Mouse (Mus musculus) forebrain, embryonic 15.5 days (tissue): ENCODE measurements around the gene Rcc1l. TPM values are rescaled to one million over a fixed set of nuclear protein-coding genes. Genes with fewer than 3 reads are reported as not detected.

Experiments used
- ATAC-seq: fragments of 200-750 bp; cut with Nextera tagmentation; replicated peaks from 2 replicates; pipeline ENCODE4 v1.8.0; 2017; ENCODE audit warnings: mild to moderate bottlenecking, moderate TSS enrichment, moderate library complexity
- H3K27ac ChIP-seq: fragments of 300-500 bp; sonication (generic); replicated peaks from 2 replicates; pipeline ENCODE4 v1.5.1; 2015; ENCODE audit warnings: mild to moderate bottlenecking, inconsistent platforms
- H3K27me3 ChIP-seq: fragments of 300-500 bp; sonication (generic); 2 replicates; pipeline ENCODE4 v1.6.1; 2015; ENCODE audit warnings: inconsistent platforms
- H3K36me3 ChIP-seq: fragments of 300-500 bp; sonication (generic); 2 replicates; pipeline ENCODE4 v1.6.1; 2015; ENCODE audit warnings: mild to moderate bottlenecking, inconsistent platforms
- H3K4me1 ChIP-seq: fragments of 300-500 bp; sonication (generic); 2 replicates; pipeline ENCODE4 v1.6.1; 2015; ENCODE audit warnings: inconsistent platforms
- H3K4me2 ChIP-seq: fragments of 300-500 bp; sonication (generic); replicated peaks from 2 replicates; pipeline ENCODE4 v1.6.1; 2015; ENCODE audit warnings: mild to moderate bottlenecking, inconsistent platforms
- H3K4me3 ChIP-seq: fragments of 300-500 bp; sonication (generic); 2 replicates; pipeline ENCODE4 v1.5.1; 2015; ENCODE audit warnings: mild to moderate bottlenecking, inconsistent platforms
- H3K9ac ChIP-seq: fragments of 300-500 bp; sonication (generic); replicated peaks from 2 replicates; pipeline ENCODE4 v1.6.1; 2015; ENCODE audit warnings: mild to moderate bottlenecking, inconsistent platforms
- H3K9me3 ChIP-seq: fragments of 300-500 bp; sonication (generic); 2 replicates; pipeline ENCODE4 v1.6.1; 2016; ENCODE audit warnings: inconsistent platforms
- WGBS: fragments of 180-500 bp; shearing (Covaris S2); methylation state at CpG from one replicate; pipeline ENCODE4 v1.1.7; 2015; ENCODE audit warnings: mixed read lengths; 5-methylcytosine and 5-hydroxymethylcytosine counted together
- polyA plus RNA-seq: library from polyadenylated mRNA; unstranded; fragments of >200 nt; fragmentation: Nextera tagmentation; extraction: Ambion mirVana; gene quantifications from 2 replicates; pipeline ENCODE4 v1.2.1, GENCODE M21; 2015

The Rcc1l gene
- polyA plus RNA-seq, 1 experiment from 2014 or later = 23.8 TPM

- 0 out of 2 replicates have a peak overlapping the region, but pooled peaks have one; percentile 6 for H3K27ac ChIP-seq
- no peak overlapping the region for H3K9ac ChIP-seq
- WGBS = 20% methylated on average over 4 of the region's 4 CpGs
- ATAC-seq = no peak
- no peak overlapping the region for H3K4me2 ChIP-seq
- peaks cover 55% of the 10 kb centered on the region for H3K36me3 ChIP-seq
- H3K9me3 ChIP-seq = no peaks in the 10 kb centered on the region
- H3K4me3 ChIP-seq = no peak overlapping the region
- H3K27me3 ChIP-seq = no peaks in the 10 kb centered on the region
- H3K4me1 ChIP-seq = peaks cover 7% of the 10 kb centered on the region
These were observed 45.0 kb downstream of the Rcc1l start for GRCm38 (mm10) chr5:134131586-134131985.

GRCm38 (mm10) chr5:134126232-134126631 lies 50.3 kb downstream of the Rcc1l start:
- WGBS = 95% methylated on average over 2 of the region's 2 CpGs

GRCm38 (mm10) chr5:134123846-134124245 lies 52.7 kb downstream of the Rcc1l start:
- H3K36me3 ChIP-seq = peaks cover 41% of the 10 kb centered on the region
- H3K27ac ChIP-seq = no peak overlapping the region
- 90% methylated on average over 6 of the region's 6 CpGs for WGBS
- no peaks in the 10 kb centered on the region for H3K9me3 ChIP-seq
- no peak overlapping the region for H3K9ac ChIP-seq
- H3K27me3 ChIP-seq = no peaks in the 10 kb centered on the region
- ATAC-seq = no peak
- 0 out of 2 replicates have a peak, but pooled peaks cover 2% of the 10 kb centered on the region for H3K4me1 ChIP-seq
- H3K4me3 ChIP-seq = no peak overlapping the region
- H3K4me2 ChIP-seq = no peak overlapping the region

More at GRCm38 (mm10) chr5:134126232-134126631, 50.3 kb downstream of the Rcc1l start:
- no peak overlapping the region for H3K4me2 ChIP-seq
- 0 out of 2 replicates have a peak, but pooled peaks cover 3% of the 10 kb centered on the region for H3K4me1 ChIP-seq
- no peak overlapping the region for H3K9ac ChIP-seq
- peaks cover 38% of the 10 kb centered on the region for H3K36me3 ChIP-seq
- no peaks in the 10 kb centered on the region for H3K27me3 ChIP-seq
- no peak overlapping the region for H3K27ac ChIP-seq
- no peaks in the 10 kb centered on the region for H3K9me3 ChIP-seq
- ATAC-seq = no peak
- H3K4me3 ChIP-seq = no peak overlapping the region

GRCm38 (mm10) chr5:134121893-134122259 lies 54.7 kb downstream of the Rcc1l start:
- Histone ChIP-seq H3K36me3 (peaks cover 39% of the 10 kb centered on the region), H3K9me3 (no peaks in the 10 kb centered on the region), H3K27me3 (no peaks in the 10 kb centered on the region), H3K4me3 (no peak overlapping the region), H3K4me2 (no peak overlapping the region), H3K27ac (no peak overlapping the region), H3K4me1 (0 out of 2 replicates have a peak, but pooled peaks cover 2% of the 10 kb centered on the region), H3K9ac (no peak overlapping the region)
- WGBS = 85% methylated on average over 4 of the region's 4 CpGs
- no peak for ATAC-seq

GRCm38 (mm10) chr5:134121138-134121892 lies 55.3 kb downstream of the Rcc1l start:
- 67% methylated on average over 9 of the region's 9 CpGs for WGBS
- H3K27ac ChIP-seq = no peak overlapping the region
- H3K36me3 ChIP-seq = peaks cover 35% of the 10 kb centered on the region
- H3K4me1 ChIP-seq = 0 out of 2 replicates have a peak, but pooled peaks cover 2% of the 10 kb centered on the region
- no peak for ATAC-seq
- no peak overlapping the region for H3K9ac ChIP-seq
- H3K9me3 ChIP-seq = no peaks in the 10 kb centered on the region
- no peak overlapping the region for H3K4me3 ChIP-seq
- H3K27me3 ChIP-seq = no peaks in the 10 kb centered on the region
- H3K4me2 ChIP-seq = no peak overlapping the region

- WGBS = 93% methylated on average over 3 of the region's 3 CpGs
- H3K4me1 ChIP-seq = 0 out of 2 replicates have a peak, but pooled peaks cover 2% of the 10 kb centered on the region
These were observed 56.4 kb downstream of the Rcc1l start for GRCm38 (mm10) chr5:134120135-134120534.

GRCm38 (mm10) chr5:134119481-134120120 lies 57.0 kb downstream of the Rcc1l start:
- ATAC-seq = no peak
- H3K4me3 ChIP-seq = no peak overlapping the region
- WGBS = 76% methylated on average over 10 of the region's 10 CpGs

More at GRCm38 (mm10) chr5:134120135-134120534, 56.4 kb downstream of the Rcc1l start:
- H3K4me2 ChIP-seq = no peak overlapping the region
- no peak for ATAC-seq
- no peaks in the 10 kb centered on the region for H3K27me3 ChIP-seq
- no peak overlapping the region for H3K9ac ChIP-seq
- H3K36me3 ChIP-seq = peaks cover 28% of the 10 kb centered on the region
- H3K9me3 ChIP-seq = no peaks in the 10 kb centered on the region
- no peak overlapping the region for H3K4me3 ChIP-seq
- no peak overlapping the region for H3K27ac ChIP-seq

GRCm38 (mm10) chr5:134118798-134119407 lies 57.7 kb downstream of the Rcc1l start:
- WGBS = 92% methylated on average over 15 of the region's 15 CpGs
- Histone ChIP-seq H3K9ac (no peak overlapping the region), H3K36me3 (peaks cover 19% of the 10 kb centered on the region), H3K27me3 (no peaks in the 10 kb centered on the region), H3K4me3 (no peak overlapping the region), H3K27ac (no peak overlapping the region), H3K4me2 (no peak overlapping the region), H3K4me1 (0 out of 2 replicates have a peak, but pooled peaks cover 2% of the 10 kb centered on the region), H3K9me3 (no peaks in the 10 kb centered on the region)
- no peak for ATAC-seq

More at GRCm38 (mm10) chr5:134119481-134120120, 57.0 kb downstream of the Rcc1l start:
- no peak overlapping the region for H3K9ac ChIP-seq
- H3K4me1 ChIP-seq = 0 out of 2 replicates have a peak, but pooled peaks cover 2% of the 10 kb centered on the region
- no peaks in the 10 kb centered on the region for H3K9me3 ChIP-seq
- H3K4me2 ChIP-seq = no peak overlapping the region
- no peak overlapping the region for H3K27ac ChIP-seq
- H3K36me3 ChIP-seq = peaks cover 26% of the 10 kb centered on the region
- H3K27me3 ChIP-seq = no peaks in the 10 kb centered on the region

- no peak overlapping the region for H3K4me2 ChIP-seq
- H3K27ac ChIP-seq = no peak overlapping the region
- no peak overlapping the region for H3K4me3 ChIP-seq
- H3K9me3 ChIP-seq = no peaks in the 10 kb centered on the region
- WGBS = 92% methylated on average over 7 of the region's 7 CpGs
- H3K36me3 ChIP-seq = peaks cover 27% of the 10 kb centered on the region
- H3K9ac ChIP-seq = no peak overlapping the region
- H3K27me3 ChIP-seq = no peaks in the 10 kb centered on the region
- H3K4me1 ChIP-seq = no peaks in the 10 kb centered on the region
- ATAC-seq = no peak
These were observed 60.8 kb downstream of the Rcc1l start for GRCm38 (mm10) chr5:134115639-134116259.

- Histone ChIP-seq H3K4me2 (no peak overlapping the region), H3K36me3 (peaks cover 31% of the 10 kb centered on the region), H3K9me3 (no peaks in the 10 kb centered on the region), H3K4me3 (no peak overlapping the region), H3K27ac (no peak overlapping the region), H3K4me1 (no peaks in the 10 kb centered on the region), H3K9ac (no peak overlapping the region), H3K27me3 (no peaks in the 10 kb centered on the region)
- no peak for ATAC-seq
- 87% methylated on average over 5 of the region's 5 CpGs for WGBS
These were observed 61.6 kb downstream of the Rcc1l start for GRCm38 (mm10) chr5:134114981-134115380.

GRCm38 (mm10) chr5:134105829-134106228 lies 70.7 kb downstream of the Rcc1l start:
- Histone ChIP-seq H3K36me3 (peaks cover 15% of the 10 kb centered on the region), H3K4me1 (peaks cover 22% of the 10 kb centered on the region), H3K4me2 (no peak overlapping the region), H3K27ac (no peak overlapping the region), H3K9ac (no peak overlapping the region), H3K4me3 (no peak overlapping the region), H3K27me3 (no peaks in the 10 kb centered on the region), H3K9me3 (no peaks in the 10 kb centered on the region)
- ATAC-seq = no peak
- WGBS = 96% methylated on average over 8 of the region's 8 CpGs
